13 mouse cellular contexts compared by ENCODE assay signal in the genomic region with DNA sequence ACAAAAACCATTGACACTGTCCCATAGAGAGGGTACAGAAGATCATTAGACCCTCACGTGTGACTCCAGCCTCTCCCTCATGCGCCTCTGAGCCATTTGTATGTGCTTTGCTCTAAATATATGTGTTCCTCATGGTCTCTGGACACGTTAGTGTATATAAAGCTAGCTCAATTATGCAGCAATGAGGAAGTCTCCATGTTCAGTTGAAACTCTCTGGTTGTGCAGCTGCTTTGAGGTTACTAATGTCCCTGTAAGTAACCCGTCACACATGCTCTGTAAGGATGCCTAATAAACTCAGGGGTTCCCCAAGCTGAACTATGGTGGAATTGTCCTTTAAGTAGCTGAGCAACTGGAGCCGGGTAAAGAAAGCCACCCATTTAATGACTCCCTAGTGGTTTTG.
DNase-seq lines count a peak whose midpoint lies in the region; ATAC-seq and TF ChIP-seq lines count a peak whose summit lies in the region.
"Had no signal": no experiment of that assay in that cellular context is flagged by ENCODE, and none has a peak within 500 bp of the region (broad histone marks: within the 10 kb centered on the region; RNA-seq: fewer than 3 reads in every experiment).

No protein-coding gene starts in this region.

- no peak for TF ChIP-seq EP300 in MEL (IDR thresholded peaks at IDR 0.05; ENCODE audit: low read depth in 1 of 2, low read length in 2 of 2)

- H3K4me3 ChIP-seq in MEL (ENCODE audit: control insufficient read depth in 1 of 2, insufficient read depth in 1 of 2, low read depth in 2 of 2, low read length in 2 of 2): no peak overlapping the region
- no peak overlapping the region for H3K4me3 ChIP-seq in forebrain, embryonic 10.5 days
- no peak overlapping the region for H3K4me3 ChIP-seq in hindbrain, embryonic 11.5 days (ENCODE audit: low read depth, low read length)
- no peak overlapping the region for H3K4me3 ChIP-seq in midbrain, embryonic 15.5 days
- H3K4me3 ChIP-seq: heart, adult 2 months had no signal

- no peaks in the 10 kb centered on the region for H3K9me3 ChIP-seq in MEL (replicated peaks; ENCODE audit: insufficient read depth, low read length)
- no peaks in the 10 kb centered on the region for H3K9me3 ChIP-seq in forebrain, embryonic 10.5 days
- no peaks in the 10 kb centered on the region for H3K9me3 ChIP-seq in hindbrain, embryonic 11.5 days (ENCODE audit: control insufficient read depth, low read length)
- no peaks in the 10 kb centered on the region for H3K9me3 ChIP-seq in midbrain, embryonic 15.5 days

- H3K4me2 ChIP-seq in hindbrain, embryonic 11.5 days (replicated peaks; ENCODE audit: low read depth, low read length): no peak overlapping the region
- H3K4me2 ChIP-seq in midbrain, embryonic 15.5 days: no peak overlapping the region

- H3K27ac ChIP-seq in MEL (ENCODE audit: control insufficient read depth, low read depth, low read length): no peak overlapping the region
- peak overlapping the region; percentile 88 for H3K27ac ChIP-seq in forebrain, embryonic 10.5 days
- peak overlapping the region; percentile 84 for H3K27ac ChIP-seq in hindbrain, embryonic 11.5 days (ENCODE audit: low read depth, low read length)
- H3K27ac ChIP-seq in midbrain, embryonic 15.5 days: peak overlapping the region; percentile 79
- H3K27ac ChIP-seq: heart, adult 2 months; liver, embryonic 14.5 days had no signal

- TF ChIP-seq CTCF in MEL (IDR thresholded peaks at IDR 0.05 in 2 of 3, conservative IDR thresholded peaks at IDR 0.05 in 1 of 3; ENCODE audit: control insufficient read depth in 1 of 3, insufficient read depth in 1 of 3, low read depth in 2 of 3, low read length in 3 of 3, poor library complexity in 1 of 3, severe bottlenecking in 1 of 3): no peak

- H3K36me3 ChIP-seq in MEL (ENCODE audit: control insufficient read depth in 1 of 2, insufficient read depth in 2 of 2, low read length in 2 of 2): peaks cover 0 to 9% of the 10 kb centered on the region in 2 experiments; a peak in 2 of 4 replicates
- H3K36me3 ChIP-seq in forebrain, embryonic 10.5 days (replicated peaks): no peaks in the 10 kb centered on the region
- H3K36me3 ChIP-seq in hindbrain, embryonic 11.5 days (ENCODE audit: control insufficient read depth, insufficient read depth, low read length): no peaks in the 10 kb centered on the region
- no peaks in the 10 kb centered on the region for H3K36me3 ChIP-seq in midbrain, embryonic 15.5 days (replicated peaks)

- TF ChIP-seq POLR2A in MEL (IDR thresholded peaks at IDR 0.05; ENCODE audit: control insufficient read depth in 1 of 2, insufficient read depth in 1 of 2, low read depth in 1 of 2, low read length in 2 of 2, poor library complexity in 1 of 2): no peak

- peaks cover 2 to 5% of the 10 kb centered on the region in 2 experiments for H3K4me1 ChIP-seq in MEL (ENCODE audit: control insufficient read depth in 1 of 2, insufficient read depth in 2 of 2, low read length in 2 of 2)
- H3K4me1 ChIP-seq in forebrain, embryonic 10.5 days: peaks cover 32% of the 10 kb centered on the region
- no peaks in the 10 kb centered on the region for H3K4me1 ChIP-seq in hindbrain, embryonic 11.5 days (replicated peaks; ENCODE audit: control insufficient read depth, insufficient read depth, low read length)
- H3K4me1 ChIP-seq in midbrain, embryonic 15.5 days: peaks cover 4% of the 10 kb centered on the region; the same call in 1 of the 2 replicates

- no peak for TF ChIP-seq RAD21 in MEL (IDR thresholded peaks at IDR 0.05; ENCODE audit: low read depth, low read length)

- no peaks in the 10 kb centered on the region for H3K27me3 ChIP-seq in MEL (ENCODE audit: control insufficient read depth in 1 of 2, insufficient read depth in 2 of 2, low read length in 2 of 2)
- H3K27me3 ChIP-seq in forebrain, embryonic 10.5 days (ENCODE audit: poor library complexity, severe bottlenecking): peaks cover 90% of the 10 kb centered on the region
- H3K27me3 ChIP-seq in hindbrain, embryonic 11.5 days (ENCODE audit: control insufficient read depth, insufficient read depth, low read length): no peaks in the 10 kb centered on the region
- H3K27me3 ChIP-seq in midbrain, embryonic 15.5 days (replicated peaks): no peaks in the 10 kb centered on the region

- no peaks in the 10 kb centered on the region for H3K79me2 ChIP-seq in MEL (ENCODE audit: control insufficient read depth, insufficient read depth, low read length, poor library complexity)

- 79% methylated on average over 5 of the region's 5 CpGs for WGBS in forebrain, embryonic 10.5 days
- WGBS in hindbrain, embryonic 11.5 days: 57% methylated on average over 5 of the region's 5 CpGs
- WGBS in midbrain, embryonic 15.5 days: 48% methylated on average over 5 of the region's 5 CpGs

- H3K9ac ChIP-seq in MEL (ENCODE audit: control insufficient read depth, low read depth, low read length, poor library complexity, severe bottlenecking): no peak overlapping the region
- H3K9ac ChIP-seq in hindbrain, embryonic 11.5 days (ENCODE audit: low read depth, low read length): no peak overlapping the region
- H3K9ac ChIP-seq in midbrain, embryonic 15.5 days: no peak overlapping the region
- H3K9ac ChIP-seq: liver, embryonic 14.5 days had no signal

- DNase-seq in MEL (ENCODE audit: low read depth, low spot score): peak; percentile 1
- no peak for DNase-seq in forebrain, embryonic 10.5 days (ENCODE audit: extremely low spot score, low spot score)
- no peak for DNase-seq in hindbrain, embryonic 11.5 days (ENCODE audit: low spot score)
- DNase-seq in yolk sac, embryonic 10.5 days (ENCODE audit: low spot score): no peak
- DNase-seq in urinary bladder, postnatal 14 days (ENCODE audit: low spot score): no peak
- DNase-seq: adrenal gland, adult 8-10 months; heart, adult 2 months; heart, postnatal 14 days; kidney, adult 8-10 months; lung, postnatal 4 days had no signal

- ATAC-seq in hindbrain, embryonic 11.5 days (ENCODE audit: low FRiP score): no peak
- ATAC-seq in midbrain, embryonic 15.5 days (replicated peaks): no peak
- ATAC-seq in megakaryocyte-erythroid progenitor cell, adult 5-6 weeks (replicated peaks; ENCODE audit: low FRiP score, low TSS enrichment, poor library complexity, severe bottlenecking): no peak

TF ChIP-seq in MEL, 35 proteins besides CTCF, POLR2A, EP300 and RAD21:
- TF ChIP-seq MEF2A (IDR thresholded peaks at IDR 0.05; ENCODE audit: extremely low read depth, insufficient replicate concordance, low read depth, low read length, poor library complexity, severe bottlenecking) (no peak), TCF12 (IDR thresholded peaks at IDR 0.05; ENCODE audit: low read depth, low read length) (no peak), NRF1 (IDR thresholded peaks at IDR 0.05; ENCODE audit: insufficient read depth, low read depth, low read length, poor library complexity, severe bottlenecking) (no peak), GATA1 (IDR thresholded peaks at IDR 0.05; ENCODE audit: low read depth, low read length) (no peak), MAX (IDR thresholded peaks at IDR 0.05; ENCODE audit: low read length) (no peak), GABPA (IDR thresholded peaks at IDR 0.05; ENCODE audit: low read depth, low read length) (no peak)
